Mouse (Mus musculus): ENCODE data around the gene Ltbp1.

DNA sequence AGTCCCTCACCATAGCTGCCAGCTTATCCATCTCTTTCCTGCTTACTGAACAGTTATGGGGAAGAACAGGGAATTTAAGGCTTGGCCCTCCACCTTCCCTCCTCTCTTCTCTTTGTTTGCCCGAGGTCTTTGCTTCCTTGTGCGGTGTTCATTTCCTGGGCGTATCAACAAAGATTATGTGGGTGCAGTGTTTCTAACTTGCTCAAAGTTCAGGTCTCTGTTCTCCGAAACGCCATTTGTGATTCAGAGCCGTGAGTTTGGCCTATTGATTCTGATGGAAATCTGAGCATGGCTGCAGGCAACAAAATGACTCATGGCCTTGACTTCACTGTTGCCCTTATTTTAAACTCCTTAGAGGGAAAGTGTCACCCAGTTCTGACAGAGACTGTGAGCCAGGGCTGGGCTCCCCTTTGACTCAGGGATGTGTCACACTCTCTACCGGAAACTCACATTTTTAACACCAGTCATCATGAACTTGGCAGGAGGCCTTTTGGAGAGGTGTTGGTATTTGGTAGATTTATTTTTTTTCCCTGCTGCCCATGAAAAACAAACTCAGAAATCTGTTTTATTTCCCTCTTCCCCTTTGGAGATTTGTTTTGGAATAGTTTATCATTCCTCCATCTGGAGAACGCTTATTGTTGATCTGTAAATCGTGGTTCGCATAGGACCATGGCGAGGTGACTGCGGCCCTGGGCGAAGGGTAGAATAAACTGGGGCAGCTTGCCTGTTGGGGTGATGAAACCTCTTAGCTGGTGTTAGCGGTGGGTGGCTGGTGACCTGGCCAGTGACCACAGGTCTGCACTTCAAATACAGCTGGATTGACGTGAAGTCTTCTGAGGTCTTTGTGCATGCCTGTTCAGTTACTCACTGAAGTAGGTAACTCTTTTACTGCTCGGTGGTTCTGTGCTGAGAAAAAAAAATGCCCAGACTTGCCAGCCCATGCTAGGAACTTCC lies 105.2 kb downstream of the Ltbp1 start:
- TF ChIP-seq CTCF (IDR thresholded peaks at IDR 0.05; ENCODE audit: extremely low read depth, insufficient read depth, insufficient read length, insufficient replicate concordance) (no peak), POLR2A (IDR thresholded peaks at IDR 0.05; ENCODE audit: low read depth, low read length) (no peak)

Measured in spleen, adult 2 months (tissue).